Mouse (Mus musculus) c-Kit-positive CD71-negative TER-119-negative erythroid progenitor cells, embryonic 14.5 days (primary cell): ENCODE measurements at regions not wholly inside any gene's neighbourhood (a gene's known extent, or its start where the extent isn't known, plus 50 kb on each side); places are given as distances from the start of the nearest gene placed in this dataset.

Experiments used
- DNase-seq: peaks from one replicate; pipeline ENCODE4 v3.0.0-alpha.2; 2013; ENCODE audit warnings: low read depth

DNA sequence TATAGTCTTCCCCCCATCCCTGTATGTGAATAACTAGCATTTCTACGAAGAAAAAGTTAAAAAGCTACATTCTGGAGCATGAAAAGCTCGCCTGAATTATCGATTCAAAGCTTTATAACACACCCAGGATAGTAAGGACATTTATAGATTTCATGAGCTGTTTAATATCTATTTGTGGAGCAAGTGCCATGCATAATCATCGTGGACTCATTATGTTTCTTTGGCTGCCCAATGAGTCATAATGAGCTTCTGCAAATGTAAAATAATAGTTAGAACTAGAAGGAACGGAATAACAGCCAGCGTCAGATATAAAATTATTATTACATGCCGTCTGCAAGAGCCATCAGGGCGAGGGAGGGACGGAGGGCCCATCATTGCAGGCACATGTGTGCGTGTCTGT, 292.4 kb downstream of the Cd83 start:
- DNase-seq: no peak

DNA sequence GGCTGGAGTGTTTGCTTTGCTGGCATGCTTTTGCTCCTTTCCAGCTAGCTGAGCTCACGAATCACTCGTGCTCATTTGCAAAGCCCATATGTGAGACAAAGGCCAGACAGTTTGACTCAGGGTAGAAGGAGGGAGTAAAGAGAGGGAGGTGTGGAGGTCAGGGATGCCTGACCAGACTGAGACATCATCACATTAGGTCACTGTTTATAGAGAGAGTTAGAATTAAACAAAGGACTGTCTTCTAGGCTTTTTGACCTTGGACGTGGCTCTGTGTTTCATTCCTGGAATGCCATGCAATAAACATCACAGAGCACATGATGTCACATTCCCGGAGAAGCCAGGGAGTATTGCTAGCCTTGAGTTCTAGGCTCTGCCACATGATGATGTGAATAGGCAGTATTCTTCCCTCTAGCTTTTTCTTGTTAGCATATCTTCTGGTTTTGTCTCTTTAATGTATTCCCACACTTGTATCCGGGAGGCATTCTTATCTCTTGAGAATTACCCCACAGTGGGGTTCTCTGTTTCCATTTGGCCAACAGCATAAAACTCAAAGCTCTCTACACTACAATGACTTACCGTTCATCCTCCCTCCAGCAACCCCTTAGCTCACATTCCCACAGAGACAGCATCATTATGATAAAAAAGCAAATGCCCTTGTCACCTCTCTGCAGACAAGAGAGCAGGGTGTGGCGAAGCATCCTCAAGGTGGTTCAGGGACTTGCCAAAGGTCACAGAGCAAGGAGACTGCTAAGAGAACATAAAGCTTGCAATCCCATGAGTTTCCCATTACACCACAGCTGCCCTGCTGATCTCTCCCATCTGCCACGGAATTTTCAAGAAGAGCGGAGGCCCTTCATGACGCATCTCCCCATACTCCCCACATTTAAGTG, 301.3 kb downstream of the Cd83 start:
- no peak for DNase-seq

DNA sequence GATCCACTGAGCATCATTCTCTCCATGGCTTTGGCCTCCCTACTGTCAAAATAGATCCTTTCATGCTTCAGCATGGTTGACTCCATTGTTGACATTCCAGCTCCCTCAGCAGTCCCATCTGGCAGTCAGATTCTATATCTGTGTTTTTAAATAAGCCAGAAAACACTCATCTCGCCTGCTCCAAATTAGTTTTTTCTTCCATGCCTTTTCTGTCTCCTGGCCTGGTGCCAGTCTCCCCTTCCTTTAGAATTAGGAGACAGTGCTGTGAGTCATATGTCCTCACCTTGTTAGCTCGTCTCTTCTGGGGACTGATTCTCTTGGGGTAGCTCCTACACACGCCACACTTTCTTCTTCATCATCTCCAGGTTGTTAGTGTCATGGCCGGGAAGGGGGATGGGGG, 302.2 kb downstream of the Cd83 start:
- DNase-seq: no peak

DNA sequence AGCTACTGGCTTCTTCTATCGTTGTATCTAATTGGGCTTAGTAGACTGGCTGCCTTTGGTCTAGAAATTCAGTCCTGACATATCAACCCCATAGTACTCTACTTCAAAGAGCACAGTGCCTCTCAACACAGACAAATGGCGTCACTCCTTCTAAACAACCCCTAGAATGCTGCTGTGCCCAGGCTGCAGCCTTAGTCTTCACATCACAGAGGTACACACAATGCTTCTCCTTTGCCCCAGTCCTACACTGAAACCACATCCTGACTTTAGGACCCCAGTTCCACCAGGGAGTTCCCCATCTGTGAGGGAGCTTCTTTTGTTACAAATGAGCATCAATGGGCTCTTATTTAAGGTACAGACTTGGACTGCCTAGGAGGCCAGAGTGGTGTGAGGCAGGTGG, 312.6 kb downstream of the Cd83 start:
- DNase-seq: no peak

DNA sequence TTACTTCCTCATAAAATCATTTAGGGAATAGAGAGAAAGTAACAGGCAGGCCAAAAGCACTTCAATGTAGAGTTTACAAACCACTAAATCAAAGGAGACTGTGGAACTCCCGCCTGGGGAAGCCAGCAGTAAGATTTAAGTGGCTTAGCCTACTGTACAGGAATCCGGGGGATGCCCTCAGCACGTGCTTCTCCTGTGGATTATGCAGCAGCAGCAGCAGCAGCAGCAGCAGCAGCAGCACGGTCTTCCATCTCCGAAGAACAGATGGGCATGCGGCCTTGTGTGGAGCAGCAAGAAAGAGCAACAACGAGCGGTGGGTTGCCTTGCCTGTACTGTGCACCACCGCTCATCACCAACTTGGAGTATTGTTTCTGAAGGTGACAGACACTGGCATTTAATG, 314.9 kb downstream of the Cd83 start:
- DNase-seq: no peak

DNA sequence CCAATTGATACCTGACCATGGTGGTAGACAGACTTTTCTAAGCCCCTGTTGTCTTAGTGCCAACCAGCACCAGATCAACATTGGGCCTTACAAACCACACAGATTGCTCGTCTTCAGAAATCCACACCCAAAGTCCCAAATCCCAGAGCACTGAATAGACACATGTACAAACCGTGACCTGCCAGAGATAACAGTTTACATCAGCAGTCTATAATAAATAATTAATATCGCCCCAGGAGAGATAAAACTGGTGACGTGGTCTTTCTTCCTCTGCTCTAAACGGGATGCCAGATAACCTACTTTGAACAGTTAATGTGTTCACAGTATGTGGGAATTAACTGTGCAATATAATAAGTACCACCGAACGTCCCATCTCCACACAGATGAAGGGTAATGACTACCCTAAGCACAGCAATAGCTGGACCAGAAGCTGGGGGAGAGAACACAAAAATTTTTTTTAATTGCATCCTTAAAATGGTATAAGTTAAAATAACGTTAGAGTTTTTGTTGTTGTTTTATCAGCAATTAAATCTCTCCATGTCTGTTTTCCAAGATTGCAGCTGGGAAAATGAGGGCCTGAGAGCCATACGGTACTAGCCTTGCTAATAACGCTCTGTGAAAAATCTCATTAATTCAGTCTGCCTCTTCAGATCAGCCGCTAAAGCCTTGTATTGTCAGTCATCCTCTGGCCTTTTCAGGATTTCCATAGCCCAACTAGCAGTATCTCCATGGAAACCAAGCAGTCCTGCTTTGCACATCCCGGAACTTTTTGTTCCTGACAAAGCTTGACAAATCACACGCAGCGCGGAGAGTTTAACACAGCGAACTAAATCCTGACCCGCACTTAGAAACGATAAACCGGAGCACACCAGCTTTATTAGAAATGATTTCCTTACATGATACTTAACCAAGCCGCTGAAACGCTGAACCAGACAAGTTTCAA, 315.8 kb downstream of the Cd83 start:
- no peak for DNase-seq

DNA sequence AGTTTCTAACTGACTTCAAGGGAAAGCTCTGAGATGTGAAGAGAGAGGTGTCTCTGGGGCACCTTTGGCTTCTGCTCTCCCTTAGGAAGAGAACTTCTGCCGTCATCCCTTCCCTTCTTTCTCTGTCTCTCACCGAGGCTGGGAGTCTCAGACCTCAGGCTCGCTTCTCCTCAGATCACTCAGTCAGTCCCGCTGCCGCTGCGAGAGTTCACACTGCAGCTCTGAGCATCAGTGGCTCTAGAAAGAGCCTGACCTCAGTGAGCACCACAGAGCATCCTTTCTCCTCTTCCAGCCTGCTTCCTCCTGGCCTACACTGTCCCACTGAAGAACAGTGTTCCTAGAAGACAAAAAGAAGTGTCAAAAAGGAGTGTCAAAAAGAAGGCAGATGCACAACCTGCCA, 316.6 kb downstream of the Cd83 start:
- no peak for DNase-seq

DNA sequence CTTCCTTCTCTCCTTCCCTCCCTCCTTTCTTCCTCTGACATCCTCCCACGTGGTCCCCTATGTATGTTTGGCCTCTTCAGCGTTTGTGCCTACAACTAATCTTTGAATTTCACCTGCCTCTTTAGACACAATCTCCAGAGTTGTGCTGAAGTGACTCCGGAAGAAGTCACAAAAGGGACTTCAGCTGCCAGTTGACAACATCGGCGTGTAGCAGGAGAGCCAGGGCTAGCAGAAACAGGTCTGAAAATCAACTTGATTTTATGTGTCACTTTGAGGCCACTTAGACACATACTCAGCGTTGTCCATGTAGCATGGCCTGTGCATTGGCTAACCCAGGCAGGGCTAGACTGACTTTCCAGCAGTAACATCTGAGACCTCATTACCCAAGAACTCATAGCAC, 317.2 kb downstream of the Cd83 start:
- no peak for DNase-seq

DNA sequence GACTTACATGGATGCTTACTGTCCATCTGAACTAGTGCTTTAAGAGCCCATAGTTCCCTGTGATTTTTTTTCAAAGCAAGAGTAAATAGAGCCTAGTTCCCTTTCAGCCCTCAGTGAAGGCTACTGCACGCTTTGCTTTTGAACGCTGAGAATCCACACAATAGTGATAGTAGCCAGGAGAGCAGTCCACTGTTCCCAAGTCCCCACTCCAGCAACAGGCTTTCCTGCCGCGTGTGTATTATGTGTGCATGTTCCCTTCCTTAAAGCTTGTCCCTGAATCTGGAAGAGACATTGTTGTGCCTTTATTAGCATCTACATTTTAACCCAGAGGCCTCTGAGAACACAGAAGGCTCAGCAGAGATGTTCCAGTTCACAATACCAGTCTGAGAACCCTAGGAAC, 317.7 kb downstream of the Cd83 start:
- DNase-seq: no peak

DNA sequence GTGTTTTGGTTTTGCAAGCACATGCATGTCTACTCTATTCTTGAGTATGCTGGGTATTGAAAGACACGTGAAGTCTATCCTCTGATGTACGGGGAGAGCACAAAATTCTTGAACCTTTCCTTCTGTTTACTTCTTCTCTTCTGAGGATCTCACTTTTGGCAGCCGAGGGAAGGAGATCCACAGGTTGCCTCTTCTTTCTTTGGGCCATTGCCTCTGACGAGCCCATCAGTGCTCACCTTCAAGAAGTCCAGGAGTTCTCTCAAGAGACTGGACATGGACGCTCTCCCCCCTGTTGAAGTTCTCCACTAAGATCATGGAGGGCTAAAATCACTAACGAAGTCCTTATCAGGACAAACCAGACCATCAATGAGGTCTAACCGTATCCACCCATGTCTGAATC, 318.8 kb downstream of the Cd83 start:
- DNase-seq: no peak

DNA sequence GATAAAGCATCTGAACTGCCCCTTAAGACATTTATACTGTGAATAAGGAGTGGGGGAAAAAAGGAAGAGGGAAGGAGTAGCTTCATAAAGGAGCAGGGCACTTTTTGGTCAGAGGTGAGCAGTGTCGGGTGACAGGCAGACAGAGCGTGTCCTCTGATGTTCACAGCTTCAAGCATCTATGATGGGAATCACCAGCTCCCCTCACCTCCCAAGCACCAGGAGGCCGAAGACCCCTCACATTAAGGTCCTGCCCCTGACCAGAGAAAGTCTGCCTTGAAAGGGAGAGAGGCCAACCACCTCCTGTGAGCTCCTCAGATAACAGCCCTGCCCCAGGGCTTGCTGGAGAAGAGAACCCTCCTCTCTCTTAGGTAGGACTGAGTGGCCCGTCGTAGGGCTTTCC, 320.6 kb downstream of the Cd83 start:
- DNase-seq: no peak

DNA sequence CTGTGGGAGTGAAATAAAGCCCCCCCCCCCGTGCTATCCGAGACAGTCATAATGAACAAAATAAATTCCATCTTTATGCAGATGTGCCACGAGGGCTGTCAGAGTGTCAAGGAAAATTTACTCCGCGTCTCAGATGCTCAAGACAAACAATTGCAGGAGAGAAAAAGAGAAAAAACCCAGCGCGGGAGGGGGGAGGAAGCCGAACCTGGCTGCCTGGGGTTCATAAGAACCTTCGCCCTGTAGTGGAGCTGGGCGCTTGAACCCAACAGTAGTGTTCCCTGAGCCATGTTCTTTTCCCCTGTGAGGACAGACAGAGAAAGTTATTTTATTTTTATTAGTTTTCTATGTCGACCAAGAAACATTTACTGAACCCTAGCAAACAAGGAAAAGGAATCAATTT, 324.1 kb downstream of the Cd83 start:
- no peak for DNase-seq

DNA sequence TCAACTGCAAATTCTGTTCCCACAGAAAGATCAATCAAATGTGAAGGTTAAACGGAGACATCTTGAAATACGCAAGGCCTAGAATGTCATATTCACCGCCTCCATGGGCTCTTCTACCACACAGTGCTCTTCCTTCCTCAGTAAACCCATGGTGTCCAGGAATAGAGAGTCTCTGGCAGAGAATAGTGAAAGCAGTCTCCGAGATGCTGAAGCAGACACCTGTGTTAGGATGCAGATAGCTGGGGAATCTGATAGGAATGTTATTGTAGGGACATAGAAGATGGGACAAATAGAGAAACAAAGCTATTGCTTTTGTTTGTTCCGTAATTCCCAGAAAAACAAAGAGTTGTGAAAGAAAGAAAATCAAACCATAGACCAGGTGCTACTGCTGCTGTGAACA, 328.5 kb downstream of the Cd83 start:
- no peak for DNase-seq

DNA sequence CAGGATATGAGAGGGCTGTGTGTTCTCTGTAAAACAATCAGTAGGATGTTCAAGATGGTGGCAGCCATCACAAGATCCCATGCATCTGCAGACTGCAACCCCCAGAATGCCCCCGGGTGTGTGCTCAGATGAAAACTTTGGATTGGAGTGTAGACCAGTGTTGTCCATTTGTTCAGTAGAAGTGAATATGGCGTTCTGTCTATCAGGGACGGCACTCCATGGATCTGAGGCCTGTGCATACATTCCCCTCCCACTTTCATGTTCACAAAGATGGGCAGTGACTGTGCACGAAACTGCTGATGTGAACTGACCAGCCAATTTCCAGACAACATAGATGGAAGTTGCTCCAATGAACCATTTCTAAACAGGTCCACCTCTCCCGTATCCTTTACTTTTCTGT, 330.3 kb downstream of the Cd83 start:
- no peak for DNase-seq

DNA sequence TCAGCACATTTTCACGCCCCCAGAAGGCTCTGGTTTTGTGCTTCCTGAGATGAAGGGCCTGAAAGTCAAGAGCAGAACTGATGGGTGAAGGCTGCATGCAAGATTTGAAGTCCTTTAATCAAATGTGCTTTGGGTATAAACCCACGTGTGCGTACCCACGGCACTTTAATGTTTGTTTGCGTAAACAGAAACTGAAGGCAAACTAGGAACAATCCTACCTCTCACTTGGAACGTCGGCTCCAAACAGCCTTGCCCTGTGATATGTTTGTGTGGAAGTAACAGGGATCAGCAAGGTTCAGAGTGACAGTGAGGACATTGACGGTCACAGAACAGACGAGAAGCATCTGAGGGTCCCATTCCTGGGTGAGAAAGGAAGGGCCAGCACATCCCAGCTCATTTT, 333.3 kb downstream of the Cd83 start:
- DNase-seq: no peak

DNA sequence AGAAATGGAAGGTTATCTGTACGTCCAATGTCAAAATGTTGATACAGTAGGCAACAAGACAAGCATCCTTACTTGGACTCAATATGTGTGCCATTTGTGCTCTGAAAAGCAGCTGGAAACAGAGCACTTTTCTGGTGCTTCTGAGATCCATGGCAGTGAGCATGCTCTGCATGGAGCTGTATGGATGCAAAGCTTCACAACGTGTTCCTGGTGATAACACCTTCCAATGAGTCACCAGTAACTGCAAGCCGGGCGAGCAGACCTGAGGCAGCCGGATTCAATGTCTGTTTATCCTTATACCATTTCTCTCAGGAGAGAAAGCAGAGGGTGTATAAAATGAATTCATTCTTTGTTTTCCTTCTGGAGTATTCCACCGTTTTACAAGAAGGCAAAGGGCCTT, 334.3 kb downstream of the Cd83 start:
- DNase-seq: no peak

DNA sequence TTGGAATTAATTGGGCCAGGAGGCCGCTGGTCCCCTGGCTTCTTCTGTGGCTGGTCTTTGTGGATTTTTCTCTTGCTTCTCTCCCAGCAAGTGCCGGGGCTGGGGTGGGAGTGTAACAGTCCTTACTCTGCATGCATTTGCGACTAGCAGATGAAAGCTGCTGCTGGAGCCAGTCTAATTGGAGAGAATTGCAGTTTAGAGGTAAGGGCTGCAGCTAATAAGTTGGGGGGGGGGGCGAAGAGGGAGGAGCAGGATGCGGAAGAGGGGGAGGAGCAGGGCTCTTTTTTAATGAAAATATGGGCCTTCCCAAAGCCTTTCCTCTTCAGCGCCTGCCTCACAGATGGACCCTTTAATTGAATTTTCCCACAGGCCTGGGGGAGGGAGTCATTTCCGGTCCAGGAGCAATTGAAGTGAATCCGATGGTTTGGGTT, 336.7 kb downstream of the Cd83 start:
- DNase-seq: no peak

DNA sequence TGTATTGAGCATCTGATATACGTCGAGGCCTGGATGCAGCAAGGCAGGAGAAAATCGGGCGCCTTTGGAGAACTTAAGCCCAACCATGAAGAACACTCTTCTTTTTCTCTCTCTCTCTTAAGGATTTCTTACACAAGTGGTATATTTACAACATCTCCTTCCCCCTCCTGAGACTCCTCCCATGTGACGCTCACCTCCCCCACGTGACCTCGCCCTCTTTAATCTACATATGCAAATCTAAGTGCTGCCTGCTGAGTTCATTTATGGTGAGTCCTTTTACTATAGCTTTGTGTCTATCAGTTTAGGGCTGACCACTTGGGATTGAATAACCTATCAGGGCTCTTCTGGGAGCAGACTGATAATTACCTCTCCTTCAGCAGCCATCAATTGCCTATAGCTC, 337.4 kb downstream of the Cd83 start:
- no peak for DNase-seq

DNA sequence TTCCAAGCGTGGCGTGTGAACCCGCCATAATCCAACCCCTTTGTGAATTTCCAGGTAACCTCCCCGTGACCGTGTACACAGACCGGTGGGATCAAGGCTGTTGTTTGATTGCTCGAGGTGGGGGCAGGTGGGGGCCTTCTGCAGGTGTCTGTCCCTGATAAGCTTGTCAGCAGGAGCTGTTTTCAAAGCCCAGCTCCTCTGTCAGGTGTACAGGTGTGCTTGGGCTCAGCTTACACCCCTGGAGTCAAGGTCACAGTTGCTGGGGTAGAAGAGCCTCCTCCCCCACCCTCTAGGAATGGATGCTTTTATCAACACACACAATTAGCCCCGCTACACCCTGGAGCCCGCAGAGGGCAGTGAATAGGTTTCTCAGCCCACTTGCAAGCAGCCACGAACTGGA, 341.6 kb downstream of the Cd83 start:
- DNase-seq: no peak

DNA sequence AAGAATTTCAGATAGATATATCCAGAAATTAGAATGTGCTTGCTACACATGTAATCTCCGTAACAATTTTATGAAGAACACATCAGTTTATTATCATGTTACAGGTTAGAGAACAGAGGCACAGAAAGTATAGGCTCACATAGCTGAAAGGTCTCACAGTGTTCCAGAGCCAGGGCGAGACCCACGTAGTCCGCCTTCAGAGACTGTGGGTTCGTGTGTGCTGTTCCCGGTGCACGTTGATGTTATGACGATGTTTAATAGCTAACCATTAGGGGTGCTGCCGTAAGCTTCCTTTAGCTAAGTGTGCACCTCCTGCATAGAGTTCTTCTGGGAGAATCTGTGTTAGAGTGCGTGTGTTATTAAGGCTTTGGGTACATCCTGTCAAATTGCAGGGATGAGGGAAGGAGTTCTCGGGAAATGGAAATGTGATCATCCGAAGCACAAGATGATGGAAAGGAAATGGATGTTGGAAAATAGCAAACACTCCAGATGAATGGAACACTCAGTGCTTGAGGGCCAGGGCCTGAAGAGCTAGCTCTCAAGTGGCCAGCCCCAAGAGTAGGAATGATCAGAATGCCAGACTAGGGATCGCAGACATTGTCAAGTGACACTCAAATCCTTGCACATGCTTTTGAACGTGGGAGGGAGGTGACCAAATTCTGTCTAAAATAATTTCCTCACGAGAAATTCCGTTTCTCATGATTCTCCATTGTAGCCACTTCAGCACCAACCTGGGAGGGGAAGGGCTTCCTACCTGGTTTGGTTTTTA, 344.1 kb downstream of the Cd83 start:
- no peak for DNase-seq

DNA sequence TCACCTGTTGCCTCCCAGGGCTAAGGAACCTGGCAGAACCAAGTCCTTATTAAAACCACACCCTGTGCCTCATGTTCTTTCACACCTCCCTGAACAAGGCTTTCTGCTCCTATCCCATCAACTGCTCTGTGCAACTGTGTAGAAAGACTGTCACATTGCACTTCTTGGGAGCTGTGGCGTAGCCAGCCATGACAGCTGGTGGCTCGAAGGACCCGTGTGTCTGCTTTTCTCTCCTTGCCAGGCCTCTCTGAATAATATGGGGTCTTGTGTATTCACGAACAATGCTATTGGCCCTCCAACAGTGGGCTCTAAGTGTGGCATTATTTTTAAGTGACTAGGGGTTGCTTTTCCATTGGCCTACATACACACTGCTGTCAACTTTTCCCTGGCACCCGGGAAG, 347.3 kb downstream of the Cd83 start:
- DNase-seq: no peak

DNA sequence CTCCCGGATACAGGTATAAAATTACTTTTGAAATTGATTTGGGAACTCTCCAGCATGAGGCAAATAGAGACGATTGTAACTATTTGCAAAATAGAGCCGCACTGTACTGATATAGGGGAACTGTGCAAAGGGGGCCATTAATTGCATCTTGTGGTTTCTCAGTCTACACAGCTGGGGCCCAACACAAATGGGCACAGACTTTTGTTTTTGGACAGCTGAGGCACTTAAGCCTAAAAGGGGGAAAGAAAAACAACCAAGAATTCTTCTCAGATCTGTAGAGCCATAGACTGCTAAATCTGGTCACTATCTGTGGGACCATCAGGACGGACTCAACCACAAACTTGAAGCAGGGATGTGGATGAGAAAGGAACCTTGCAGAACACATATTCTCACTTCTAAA, 347.9 kb downstream of the Cd83 start:
- DNase-seq: no peak
